11 mouse cellular contexts compared by ENCODE assay signal in the genomic region with DNA sequence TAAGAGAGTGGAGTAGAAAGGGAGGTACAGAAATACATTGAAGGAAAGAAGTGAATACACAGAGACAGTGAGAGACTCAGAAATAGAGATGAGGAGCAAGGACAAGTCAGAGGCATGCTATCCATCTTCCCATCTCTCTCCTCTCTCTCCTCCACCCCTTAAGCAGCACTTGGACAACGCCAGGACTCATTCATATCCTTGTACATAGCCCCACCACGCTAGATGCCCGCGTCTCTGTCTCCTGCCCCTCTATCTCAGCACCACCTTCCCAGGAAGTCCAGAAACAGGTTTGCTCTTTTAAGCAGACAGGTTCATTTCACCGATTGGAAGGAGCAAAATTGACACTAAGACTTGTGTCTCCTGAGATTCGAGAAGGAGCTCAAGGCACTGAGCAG. TPM values are rescaled to one million over a fixed set of nuclear protein-coding genes. Genes with fewer than 3 reads are reported as not detected.
A peak's percentile ranks its signal among the peaks of the same experiment; 100 is the strongest.
DNase-seq lines count a peak whose midpoint lies in the region; ATAC-seq and TF ChIP-seq lines count a peak whose summit lies in the region.
"Had no signal": no experiment of that assay in that cellular context is flagged by ENCODE, and none has a peak within 500 bp of the region (broad histone marks: within the 10 kb centered on the region; RNA-seq: fewer than 3 reads in every experiment).

No protein-coding gene starts in this region.

- intact Hi-C loops in heart, postnatal 25 days (cut with DNase I) = no loop called here

- TF ChIP-seq CTCF in hindbrain, postnatal 0 days (IDR thresholded peaks at IDR 0.05; ENCODE audit: low read depth) = no peak

- H3K9me3 ChIP-seq in heart, embryonic 15.5 days (replicated peaks) = no peaks in the 10 kb centered on the region
- no peaks in the 10 kb centered on the region for H3K9me3 ChIP-seq in embryonic facial prominence, embryonic 14.5 days (ENCODE audit: control insufficient read depth, low read length)
- no peaks in the 10 kb centered on the region for H3K9me3 ChIP-seq in hindbrain, postnatal 0 days (ENCODE audit: low read length)
- no peaks in the 10 kb centered on the region for H3K9me3 ChIP-seq in midbrain, embryonic 16.5 days (replicated peaks; ENCODE audit: control insufficient read depth, low read length, poor library complexity, severe bottlenecking)

- no peak for ATAC-seq in heart, embryonic 15.5 days (replicated peaks; ENCODE audit: insufficient number of reproducible peaks, insufficient read depth, low FRiP score, low read depth)
- ATAC-seq in embryonic facial prominence, embryonic 14.5 days (ENCODE audit: low read depth) = 0 out of 2 replicates have a peak, but pooled peaks have one; percentile 42
- ATAC-seq in hindbrain, postnatal 0 days = peak; percentile 34
- peak; percentile 61 for ATAC-seq in midbrain, embryonic 16.5 days
- ATAC-seq in monocyte, adult 5-6 weeks (replicated peaks; ENCODE audit: insufficient number of reproducible peaks, low FRiP score, low TSS enrichment, poor library complexity, severe bottlenecking) = no peak

- WGBS in heart, embryonic 15.5 days = 61% methylated on average over 6 of the region's 6 CpGs
- 50% methylated on average over 6 of the region's 6 CpGs for WGBS in embryonic facial prominence, embryonic 14.5 days
- 55% methylated on average over 6 of the region's 6 CpGs for WGBS in hindbrain, postnatal 0 days
- WGBS in midbrain, embryonic 16.5 days = 65% methylated on average over 6 of the region's 6 CpGs

- H3K27me3 ChIP-seq in heart, embryonic 15.5 days = peaks cover 29% of the 10 kb centered on the region
- peaks cover 8% of the 10 kb centered on the region; the same call in 1 of the 2 replicates for H3K27me3 ChIP-seq in embryonic facial prominence, embryonic 14.5 days (replicated peaks; ENCODE audit: control insufficient read depth, insufficient read depth, low read length)
- H3K27me3 ChIP-seq in hindbrain, postnatal 0 days (ENCODE audit: insufficient read depth, low read length) = no peaks in the 10 kb centered on the region
- H3K27me3 ChIP-seq in midbrain, embryonic 16.5 days (ENCODE audit: control insufficient read depth, insufficient read depth, low read depth, low read length) = no peaks in the 10 kb centered on the region

- H3K4me2 ChIP-seq in heart, embryonic 15.5 days = peak overlapping the region; percentile 91
- peak overlapping the region; percentile 76 for H3K4me2 ChIP-seq in embryonic facial prominence, embryonic 14.5 days (ENCODE audit: low read depth, low read length)
- H3K4me2 ChIP-seq in hindbrain, postnatal 0 days (ENCODE audit: low read depth, low read length) = peak overlapping the region; percentile 88
- H3K4me2 ChIP-seq in midbrain, embryonic 16.5 days (ENCODE audit: low read length) = peak overlapping the region; percentile 70

- H3K27ac ChIP-seq in heart, embryonic 15.5 days = no peak overlapping the region
- no peak overlapping the region for H3K27ac ChIP-seq in embryonic facial prominence, embryonic 14.5 days (replicated peaks; ENCODE audit: low read depth, low read length)
- H3K27ac ChIP-seq in hindbrain, postnatal 0 days = peak overlapping the region; percentile 72; the same call in 1 of the 2 replicates
- peak overlapping the region; percentile 62 for H3K27ac ChIP-seq in midbrain, embryonic 16.5 days (ENCODE audit: low read length)

- H3K4me3 ChIP-seq in heart, embryonic 15.5 days = peak overlapping the region; percentile 67
- H3K4me3 ChIP-seq in embryonic facial prominence, embryonic 14.5 days (ENCODE audit: low read depth, low read length) = peak overlapping the region; percentile 73
- H3K4me3 ChIP-seq in hindbrain, postnatal 0 days (ENCODE audit: low read length) = peak overlapping the region; percentile 70
- peak overlapping the region; percentile 77 for H3K4me3 ChIP-seq in midbrain, embryonic 16.5 days (ENCODE audit: low read depth, low read length)

- DNase-seq in heart, postnatal 25 days (ENCODE audit: low spot score) = no peak
- DNase-seq in embryonic facial prominence, embryonic 14.5 days (ENCODE audit: low spot score) = no peak
- no peak for DNase-seq in hindbrain, postnatal 0 days (ENCODE audit: low spot score)
- DNase-seq in B cell, adult 2 months = no peak
- DNase-seq in retina, embryonic 14.5 days (ENCODE audit: low spot score) = no peak
- DNase-seq: spleen, adult 18-20 months had no signal

- H3K36me3 ChIP-seq in heart, embryonic 15.5 days = no peaks in the 10 kb centered on the region
- peaks cover 12% of the 10 kb centered on the region; the same call in 1 of the 2 replicates for H3K36me3 ChIP-seq in embryonic facial prominence, embryonic 14.5 days (ENCODE audit: control insufficient read depth, insufficient read depth, low read length)
- no peaks in the 10 kb centered on the region for H3K36me3 ChIP-seq in hindbrain, postnatal 0 days (ENCODE audit: insufficient read depth, low read length)
- H3K36me3 ChIP-seq in midbrain, embryonic 16.5 days (ENCODE audit: control insufficient read depth, insufficient read depth, low read length) = peaks cover 15% of the 10 kb centered on the region

- peaks cover 12% of the 10 kb centered on the region for H3K4me1 ChIP-seq in heart, embryonic 15.5 days (replicated peaks)
- peaks cover 15% of the 10 kb centered on the region; the same call in 1 of the 2 replicates for H3K4me1 ChIP-seq in embryonic facial prominence, embryonic 14.5 days (ENCODE audit: control insufficient read depth, insufficient read depth, low read length)
- H3K4me1 ChIP-seq in hindbrain, postnatal 0 days (ENCODE audit: insufficient read depth, low read length) = peaks cover 29% of the 10 kb centered on the region
- H3K4me1 ChIP-seq in midbrain, embryonic 16.5 days (ENCODE audit: control insufficient read depth, insufficient read depth, low read length) = peaks cover 36% of the 10 kb centered on the region

- H3K9ac ChIP-seq in heart, embryonic 15.5 days = peak overlapping the region; percentile 71
- peak overlapping the region; percentile 88 for H3K9ac ChIP-seq in embryonic facial prominence, embryonic 14.5 days (ENCODE audit: low read depth, low read length)
- H3K9ac ChIP-seq in hindbrain, postnatal 0 days (replicated peaks; ENCODE audit: low read length) = peak overlapping the region; percentile 77
- H3K9ac ChIP-seq in midbrain, embryonic 16.5 days (ENCODE audit: low read depth, low read length) = peak overlapping the region; percentile 96

RNA-seq across cellular contexts. Expression of gene Lrfn3, which starts 0.8 kb away (rescaled TPM):
- polyA plus RNA-seq in heart, embryonic 15.5 days (2015; fragmentation: Nextera tagmentation; extraction: Ambion mirVana) = 1.4 and 2.1 TPM in 2 replicates
- 1 to 10 TPM in 1 of 2 experiments, under 1 TPM in 1; 0.95 to 1.3 TPM for total RNA-seq in heart, postnatal 25 days (2021)
- polyA plus RNA-seq in embryonic facial prominence, embryonic 14.5 days (2014; fragmentation: Nextera tagmentation; extraction: Ambion mirVana) = 4.2 and 4.7 TPM in 2 replicates
- 45.9 and 47.4 TPM in 2 replicates for total RNA-seq in hindbrain, postnatal 0 days (2014; rRNA removed)
- polyA plus RNA-seq in hindbrain, postnatal 0 days (2015; fragmentation: Nextera tagmentation; extraction: Ambion mirVana) = 17.5 and 18.1 TPM in 2 replicates
- 15.2 and 15.7 TPM in 2 replicates for polyA plus RNA-seq in midbrain, embryonic 16.5 days (2015; fragmentation: Nextera tagmentation; extraction: Ambion mirVana)
- not detected in 3 replicates for total RNA-seq in monocyte, adult 5-6 weeks (2017)
- total RNA-seq: common myeloid progenitor, adult 5-6 weeks; MEL had no signal

RNA-seq across cellular contexts. Expression of gene Sdhaf1, which starts 39.6 kb away (rescaled TPM):
- polyA plus RNA-seq in heart, embryonic 15.5 days (2015; fragmentation: Nextera tagmentation; extraction: Ambion mirVana) = 14.4 and 17.5 TPM in 2 replicates
- 10 to 100 TPM; 12.1 to 12.3 TPM for total RNA-seq in heart, postnatal 25 days (2021)
- polyA plus RNA-seq in embryonic facial prominence, embryonic 14.5 days (2014; fragmentation: Nextera tagmentation; extraction: Ambion mirVana) = 18.8 and 19.5 TPM in 2 replicates
- total RNA-seq in hindbrain, postnatal 0 days (2014; rRNA removed) = 12.9 and 14.7 TPM in 2 replicates
- 17.8 and 19.3 TPM in 2 replicates for polyA plus RNA-seq in hindbrain, postnatal 0 days (2015; fragmentation: Nextera tagmentation; extraction: Ambion mirVana)
- 15.2 and 16.9 TPM in 2 replicates for polyA plus RNA-seq in midbrain, embryonic 16.5 days (2015; fragmentation: Nextera tagmentation; extraction: Ambion mirVana)
- 11.3 to 13.7 TPM (median 11.5 TPM) in 3 replicates for total RNA-seq in monocyte, adult 5-6 weeks (2017)

RNA-seq across cellular contexts. Expression of gene E130208F15Rik, which starts 41.8 kb away (rescaled TPM):
- 5.1 TPM in 1 of 2 replicates, not detected in the other for polyA plus RNA-seq in heart, embryonic 15.5 days (2015; fragmentation: Nextera tagmentation; extraction: Ambion mirVana)
- under 1 TPM; 0.45 to 0.99 TPM for total RNA-seq in heart, postnatal 25 days (2021)
- not detected in 2 replicates for polyA plus RNA-seq in embryonic facial prominence, embryonic 14.5 days (2014; fragmentation: Nextera tagmentation; extraction: Ambion mirVana)
- total RNA-seq in hindbrain, postnatal 0 days (2014; rRNA removed) = 1.8 TPM in 1 of 2 replicates, not detected in the other
- 0.79 TPM in 1 of 2 replicates, not detected in the other for polyA plus RNA-seq in hindbrain, postnatal 0 days (2015; fragmentation: Nextera tagmentation; extraction: Ambion mirVana)
- not detected in 2 replicates for polyA plus RNA-seq in midbrain, embryonic 16.5 days (2015; fragmentation: Nextera tagmentation; extraction: Ambion mirVana)
- total RNA-seq in monocyte, adult 5-6 weeks (2017) = 2.2 to 10.7 TPM (median 8.0 TPM) in 3 replicates

RNA-seq across cellular contexts. Expression of gene Syne4, which starts 48.7 kb away (rescaled TPM):
- 6.1 and 18.8 TPM in 2 replicates for polyA plus RNA-seq in heart, embryonic 15.5 days (2015; fragmentation: Nextera tagmentation; extraction: Ambion mirVana)
- total RNA-seq in heart, postnatal 25 days (2021) = 1 to 10 TPM in 1 of 2 experiments, under 1 TPM in 1; 0.65 to 1.3 TPM
- polyA plus RNA-seq in embryonic facial prominence, embryonic 14.5 days (2014; fragmentation: Nextera tagmentation; extraction: Ambion mirVana) = 25.4 and 35.4 TPM in 2 replicates
- 13.2 and 16.5 TPM in 2 replicates for total RNA-seq in hindbrain, postnatal 0 days (2014; rRNA removed)
- polyA plus RNA-seq in hindbrain, postnatal 0 days (2015; fragmentation: Nextera tagmentation; extraction: Ambion mirVana) = 11.4 and 12.6 TPM in 2 replicates
- polyA plus RNA-seq in midbrain, embryonic 16.5 days (2015; fragmentation: Nextera tagmentation; extraction: Ambion mirVana) = 13.4 and 16.0 TPM in 2 replicates
- total RNA-seq in monocyte, adult 5-6 weeks (2017) = 3.0 TPM in 1 of 3 replicates, not detected in the others
- total RNA-seq: common myeloid progenitor, adult 5-6 weeks had no signal

RNA-seq across cellular contexts. Expression of gene Tyrobp, which starts 50.2 kb away (rescaled TPM):
- polyA plus RNA-seq in heart, embryonic 15.5 days (2015; fragmentation: Nextera tagmentation; extraction: Ambion mirVana) = 27.1 and 46.0 TPM in 2 replicates
- 10 to 100 TPM; 17.7 to 18.4 TPM for total RNA-seq in heart, postnatal 25 days (2021)
- polyA plus RNA-seq in embryonic facial prominence, embryonic 14.5 days (2014; fragmentation: Nextera tagmentation; extraction: Ambion mirVana) = 82.9 and 97.0 TPM in 2 replicates
- 37.3 and 59.9 TPM in 2 replicates for total RNA-seq in hindbrain, postnatal 0 days (2014; rRNA removed)
- polyA plus RNA-seq in hindbrain, postnatal 0 days (2015; fragmentation: Nextera tagmentation; extraction: Ambion mirVana) = 50.3 and 56.1 TPM in 2 replicates
- 15.3 and 23.5 TPM in 2 replicates for polyA plus RNA-seq in midbrain, embryonic 16.5 days (2015; fragmentation: Nextera tagmentation; extraction: Ambion mirVana)
- 1,651 to 1,754 TPM (median 1,724 TPM) in 3 replicates for total RNA-seq in monocyte, adult 5-6 weeks (2017)

Comparison
In these comparisons a context has a peak if more than half of its experiments do, and no peak if none do; other contexts are left out.
1. ATAC-seq: peak in embryonic facial prominence, embryonic 14.5 days (single experiment), hindbrain, postnatal 0 days (single experiment) and midbrain, embryonic 16.5 days (single experiment); none in heart, embryonic 15.5 days (single experiment) and monocyte, adult 5-6 weeks (single experiment).
2. H3K27ac ChIP-seq: peak in hindbrain, postnatal 0 days (single experiment) and midbrain, embryonic 16.5 days (single experiment); none in heart, embryonic 15.5 days (single experiment) and embryonic facial prominence, embryonic 14.5 days (single experiment).
3. Peak in every context shown above with its lines, with median percentiles within 50 percentile points of each other: H3K4me2 ChIP-seq, H3K4me3 ChIP-seq and H3K9ac ChIP-seq.